Mouse (Mus musculus): ENCODE measurements around the gene Fosl1. TPM values are rescaled to one million over a fixed set of nuclear protein-coding genes. Genes with fewer than 3 reads are reported as not detected.

The Fosl1 gene
- polyA plus RNA-seq, 1 experiment from 2014 or later, result not detected

DNA sequence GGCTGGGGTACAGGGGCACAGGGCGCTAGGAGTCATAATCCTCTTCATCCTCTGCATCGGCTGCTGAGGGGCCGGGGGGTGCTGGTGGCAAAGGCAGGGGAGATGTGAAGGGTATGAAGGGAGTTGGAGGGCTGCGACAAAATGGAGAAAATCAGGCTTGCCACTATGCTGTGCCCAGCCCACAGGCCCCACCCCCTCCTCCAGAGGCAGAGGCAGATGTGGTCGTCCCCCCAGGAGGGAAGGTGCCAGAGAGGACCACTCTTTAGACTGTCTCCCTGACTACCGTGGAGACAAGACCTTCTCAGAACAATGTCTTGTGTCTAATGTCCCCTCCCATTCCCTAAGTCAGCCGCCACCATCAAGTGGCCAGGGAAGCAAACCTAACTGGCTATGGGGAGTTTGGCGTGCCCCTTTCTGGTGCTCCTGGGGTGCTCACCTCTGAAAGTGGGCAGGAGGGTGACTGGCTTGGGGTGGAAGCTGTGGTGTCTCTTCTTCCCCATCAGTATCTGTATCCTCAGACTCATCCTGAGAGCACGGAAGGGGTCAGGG lies 24.4 kb upstream of the Fosl1 start:
- Histone ChIP-seq H3K36me3 (ENCODE audit: control insufficient read depth, insufficient read depth, low read length) (peaks cover 11% of the 10 kb centered on the region), H3K27ac (ENCODE audit: low read depth, low read length) (no peak overlapping the region), H3K27me3 (replicated peaks; ENCODE audit: control insufficient read depth, insufficient read depth, low read length) (no peaks in the 10 kb centered on the region), H3K4me1 (ENCODE audit: control insufficient read depth, insufficient read depth, low read depth, low read length) (peaks cover 32% of the 10 kb centered on the region), H3K9ac (ENCODE audit: low read depth, low read length) (0 out of 2 replicates have a peak overlapping the region, but pooled peaks have one; percentile 2), H3K4me2 (ENCODE audit: low read length) (peak overlapping the region; percentile 88), H3K9me3 (ENCODE audit: control insufficient read depth, low read length) (no peaks in the 10 kb centered on the region), H3K4me3 (ENCODE audit: low read length) (no peak overlapping the region)
- no peak for ATAC-seq
- 62% methylated on average over 9 of the region's 9 CpGs for WGBS

DNA sequence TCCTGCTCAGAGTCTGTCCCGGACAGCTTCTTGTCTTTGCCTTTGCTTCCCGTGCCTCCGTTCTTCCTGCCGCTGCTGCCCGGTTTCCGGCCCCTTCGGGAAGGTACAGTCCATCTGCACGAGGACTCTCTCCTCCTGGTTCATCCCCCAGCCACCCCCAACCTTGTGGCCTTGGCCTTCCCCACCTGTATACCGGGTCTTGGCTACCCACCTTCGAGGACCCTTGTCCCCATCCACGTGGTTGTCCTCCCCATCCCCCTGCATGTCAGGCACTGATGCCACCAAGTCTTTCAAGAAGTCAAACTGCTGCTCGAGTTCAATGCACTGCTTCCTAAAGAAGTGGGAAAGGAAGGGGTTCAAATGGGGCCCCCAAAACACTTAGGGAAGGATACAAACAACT lies 23.8 kb upstream of the Fosl1 start:
- peak overlapping the region; percentile 88 for H3K4me2 ChIP-seq (ENCODE audit: low read length)
- H3K9ac ChIP-seq (ENCODE audit: low read depth, low read length), result peak overlapping the region; percentile 90
- peak overlapping the region; percentile 76 for H3K4me3 ChIP-seq (ENCODE audit: low read length)
- WGBS, result 71% methylated on average over 12 of the region's 12 CpGs
- H3K27me3 ChIP-seq (replicated peaks; ENCODE audit: control insufficient read depth, insufficient read depth, low read length), result no peaks in the 10 kb centered on the region
- peaks cover 11% of the 10 kb centered on the region for H3K36me3 ChIP-seq (ENCODE audit: control insufficient read depth, insufficient read depth, low read length)
- peak overlapping the region; percentile 92; the same call in 1 of the 2 replicates for H3K27ac ChIP-seq (ENCODE audit: low read depth, low read length)
- no peaks in the 10 kb centered on the region for H3K9me3 ChIP-seq (ENCODE audit: control insufficient read depth, low read length)
- H3K4me1 ChIP-seq (ENCODE audit: control insufficient read depth, insufficient read depth, low read depth, low read length), result peaks cover 32% of the 10 kb centered on the region
- ATAC-seq, result no peak

DNA sequence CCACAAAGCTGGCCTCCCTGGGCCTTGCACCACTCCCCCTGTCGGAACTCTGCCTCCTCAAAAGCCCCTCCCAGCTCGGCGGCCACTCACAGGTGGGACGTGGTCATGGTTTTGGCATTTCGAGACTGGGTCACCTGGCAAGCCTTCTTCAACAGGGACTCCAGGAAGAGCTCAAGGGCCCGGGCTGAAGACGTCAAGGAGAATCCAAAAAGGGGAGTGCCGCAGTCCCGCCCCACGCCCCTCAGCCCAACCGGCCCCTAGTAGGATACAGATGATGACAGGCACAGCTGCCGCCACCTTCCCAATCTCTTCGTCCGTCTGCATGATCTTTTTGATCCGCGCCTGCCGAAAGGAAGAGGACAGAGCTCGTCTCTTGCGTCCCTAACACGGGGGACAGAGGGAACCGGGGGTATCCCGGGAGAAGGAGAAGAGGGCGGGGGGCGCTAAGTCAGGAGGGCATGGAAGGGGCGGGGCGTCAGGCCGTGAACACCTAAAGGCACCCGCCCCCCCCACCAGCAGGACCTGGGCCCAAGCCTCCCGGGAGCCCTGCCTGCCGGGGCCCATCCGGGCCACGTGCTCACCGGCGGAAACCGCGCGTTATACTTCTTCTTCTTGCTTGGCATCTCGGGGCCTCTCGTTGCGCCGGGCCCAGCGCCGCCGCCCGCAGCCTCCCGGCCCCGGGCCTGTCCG lies 23.1 kb upstream of the Fosl1 start:
- peak overlapping the region; percentile 90 for H3K9ac ChIP-seq (ENCODE audit: low read depth, low read length)
- peak overlapping the region; percentile 76 for H3K4me3 ChIP-seq (ENCODE audit: low read length)
- 1% methylated on average over 41 of the region's 48 CpGs for WGBS
- peak overlapping the region; percentile 92 for H3K27ac ChIP-seq (ENCODE audit: low read depth, low read length)
- H3K36me3 ChIP-seq (ENCODE audit: control insufficient read depth, insufficient read depth, low read length), result peaks cover 11% of the 10 kb centered on the region
- no peaks in the 10 kb centered on the region for H3K9me3 ChIP-seq (ENCODE audit: control insufficient read depth, low read length)
- peak; percentile 62 for ATAC-seq
- H3K27me3 ChIP-seq (replicated peaks; ENCODE audit: control insufficient read depth, insufficient read depth, low read length), result no peaks in the 10 kb centered on the region
- H3K4me1 ChIP-seq (ENCODE audit: control insufficient read depth, insufficient read depth, low read depth, low read length), result peaks cover 32% of the 10 kb centered on the region
- peak overlapping the region; percentile 88 for H3K4me2 ChIP-seq (ENCODE audit: low read length)

DNA sequence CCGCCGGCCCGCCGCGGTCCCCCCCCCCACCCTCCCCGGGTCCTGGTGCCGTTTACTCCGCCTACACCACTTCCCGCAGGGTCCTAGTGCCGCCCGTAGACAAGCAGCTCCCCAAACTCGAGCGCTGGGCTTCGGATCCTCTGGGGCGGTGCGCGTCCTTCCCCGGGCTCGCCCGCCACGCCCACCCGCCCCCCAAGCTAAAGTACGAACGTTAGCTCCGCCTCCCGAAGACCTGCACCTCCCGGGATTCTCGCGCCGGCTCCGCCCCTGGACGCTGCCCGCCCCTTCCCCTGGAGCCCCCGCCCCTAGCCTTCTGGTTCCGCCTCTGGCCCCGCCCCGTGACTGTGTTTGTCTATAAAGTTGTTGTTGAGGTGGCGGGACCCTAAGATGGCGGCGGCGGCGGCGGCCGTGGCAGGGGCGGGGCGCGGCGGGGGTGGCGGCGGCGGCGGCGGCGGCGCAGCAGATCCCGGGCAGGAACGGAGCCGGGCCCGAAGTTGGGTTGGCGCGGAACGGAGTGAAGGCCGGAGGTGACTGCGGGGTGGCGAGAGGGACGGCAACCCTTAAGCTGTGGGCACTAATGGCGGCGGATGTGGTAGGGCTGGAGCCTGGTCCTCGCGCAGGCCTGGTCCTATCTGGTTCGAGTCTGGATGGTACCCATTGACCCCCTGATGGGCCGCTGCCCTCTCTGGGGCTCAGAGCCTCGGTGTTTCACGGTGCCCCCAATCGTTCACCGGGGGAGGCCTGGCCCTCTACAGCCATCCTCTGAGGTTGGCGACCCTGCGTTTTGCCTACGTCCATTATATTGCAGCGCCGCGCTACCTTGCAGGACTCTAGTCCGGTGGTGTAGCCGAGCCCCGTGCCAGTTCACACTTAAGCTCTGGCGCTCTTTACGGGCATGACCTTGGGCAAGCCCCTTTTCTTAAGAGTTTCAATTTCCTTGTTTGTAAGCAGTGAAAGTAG lies 22.3 kb upstream of the Fosl1 start, which contains the start of the genes Drap1 and AI837181:
Gene Drap1, minus strand, starts transcription at position 198 of the 960 bp plus-strand sequence.
Gene AI837181, plus strand, starts transcription at position 363 of the 960 bp plus-strand sequence.
- H3K36me3 ChIP-seq (ENCODE audit: control insufficient read depth, insufficient read depth, low read length), result peaks cover 10% of the 10 kb centered on the region
- peak within 1 kb of the TSS; percentile 92 for H3K27ac ChIP-seq (ENCODE audit: low read depth, low read length)
- H3K27me3 ChIP-seq (replicated peaks; ENCODE audit: control insufficient read depth, insufficient read depth, low read length), result no peaks in the 10 kb centered on the region
- peak within 1 kb of the TSS; percentile 88 for H3K4me2 ChIP-seq (ENCODE audit: low read length)
- H3K4me1 ChIP-seq (ENCODE audit: control insufficient read depth, insufficient read depth, low read depth, low read length), result peaks cover 35% of the 10 kb centered on the region
- H3K9me3 ChIP-seq (ENCODE audit: control insufficient read depth, low read length), result no peaks in the 10 kb centered on the region
- H3K9ac ChIP-seq (ENCODE audit: low read depth, low read length), result peak within 1 kb of the TSS; percentile 92
- peak; percentile 94 for ATAC-seq
- H3K4me3 ChIP-seq (ENCODE audit: low read length), result peak within 1 kb of the TSS; percentile 76
- WGBS, result under 1% methylated on average over 78 of the region's 87 CpGs

DNA sequence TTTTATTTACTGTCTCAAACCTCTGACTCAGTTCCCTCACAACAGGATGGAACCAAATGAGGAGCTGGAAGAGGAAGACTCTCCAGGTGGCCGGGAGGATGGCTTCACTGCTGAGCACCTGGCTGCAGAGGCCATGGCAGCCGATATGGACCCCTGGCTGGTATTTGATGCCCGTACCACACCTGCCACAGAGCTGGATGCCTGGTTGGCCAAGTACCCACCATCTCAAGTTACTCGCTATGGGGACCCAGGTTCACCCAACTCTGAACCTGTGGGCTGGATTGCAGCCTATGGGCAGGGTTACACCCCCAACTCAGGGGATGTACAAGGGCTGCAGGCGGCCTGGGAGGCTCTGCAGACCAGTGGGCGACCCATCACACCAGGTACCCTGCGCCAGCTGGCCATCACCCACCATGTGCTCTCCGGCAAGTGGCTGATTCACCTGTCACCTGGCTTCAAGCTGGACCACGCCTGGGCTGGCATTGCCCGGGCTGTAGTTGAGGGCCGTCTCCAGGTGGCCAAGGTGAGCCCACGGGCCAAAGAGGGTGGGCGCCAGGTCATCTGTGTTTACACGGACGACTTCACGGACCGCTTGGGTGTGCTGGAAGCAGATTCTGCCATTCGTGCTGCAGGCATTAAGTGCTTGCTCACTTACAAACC lies 21.3 kb upstream of the Fosl1 start:
- H3K27ac ChIP-seq (ENCODE audit: low read depth, low read length), result peak overlapping the region; percentile 89
- H3K4me2 ChIP-seq (ENCODE audit: low read length), result peak overlapping the region; percentile 80
- H3K9me3 ChIP-seq (ENCODE audit: control insufficient read depth, low read length), result no peaks in the 10 kb centered on the region
- WGBS, result 92% methylated on average over 17 of the region's 18 CpGs
- peaks cover 3% of the 10 kb centered on the region; the same call in 1 of the 2 replicates for H3K36me3 ChIP-seq (ENCODE audit: control insufficient read depth, insufficient read depth, low read length)
- H3K9ac ChIP-seq (ENCODE audit: low read depth, low read length), result peak overlapping the region; percentile 92
- H3K4me3 ChIP-seq (ENCODE audit: low read length), result peak overlapping the region; percentile 76
- H3K27me3 ChIP-seq (replicated peaks; ENCODE audit: control insufficient read depth, insufficient read depth, low read length), result no peaks in the 10 kb centered on the region
- ATAC-seq, result no peak
- H3K4me1 ChIP-seq (ENCODE audit: control insufficient read depth, insufficient read depth, low read depth, low read length), result peaks cover 35% of the 10 kb centered on the region

DNA sequence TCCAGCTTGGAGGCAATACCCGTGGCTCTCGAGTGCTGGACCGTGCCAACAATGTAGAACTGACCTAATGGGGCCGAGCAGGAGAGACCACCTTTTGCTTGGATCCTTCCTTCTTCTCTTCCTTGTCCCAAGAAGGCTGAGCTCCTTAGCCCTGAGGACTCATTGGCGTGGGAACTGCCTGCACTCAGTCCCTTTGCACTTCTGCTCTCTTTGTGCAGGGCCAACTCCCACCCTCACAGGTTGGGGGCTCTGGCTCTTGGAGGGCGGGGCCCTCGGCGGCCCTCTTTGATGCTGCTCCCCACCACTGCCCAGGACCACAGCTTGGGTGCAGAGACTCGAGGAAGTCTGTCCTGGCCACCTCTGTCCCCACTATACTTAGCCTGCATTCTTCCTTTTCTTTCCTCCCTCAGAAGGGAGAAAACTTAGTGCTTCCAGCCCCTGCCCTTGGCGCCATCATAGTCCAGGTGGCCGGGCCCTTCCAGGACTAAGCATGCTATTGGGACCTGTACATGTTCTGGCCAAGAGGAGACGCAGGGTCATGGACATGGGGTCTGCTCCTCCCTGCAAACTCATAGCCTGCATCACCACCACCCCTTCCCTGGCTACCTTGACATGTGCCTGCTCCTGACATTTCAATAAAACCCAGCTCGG lies 20.6 kb upstream of the Fosl1 start:
- Histone ChIP-seq H3K4me3 (ENCODE audit: low read length) (no peak overlapping the region), H3K36me3 (ENCODE audit: control insufficient read depth, insufficient read depth, low read length) (peaks cover 3% of the 10 kb centered on the region; the same call in 1 of the 2 replicates), H3K4me1 (ENCODE audit: control insufficient read depth, insufficient read depth, low read depth, low read length) (peaks cover 34% of the 10 kb centered on the region), H3K9me3 (ENCODE audit: control insufficient read depth, low read length) (no peaks in the 10 kb centered on the region), H3K27me3 (replicated peaks; ENCODE audit: control insufficient read depth, insufficient read depth, low read length) (no peaks in the 10 kb centered on the region; the same call in 1 of the 2 replicates), H3K4me2 (ENCODE audit: low read length) (no peak overlapping the region), H3K9ac (ENCODE audit: low read depth, low read length) (0 out of 2 replicates have a peak overlapping the region, but pooled peaks have one; percentile 10), H3K27ac (ENCODE audit: low read depth, low read length) (no peak overlapping the region)
- no peak for ATAC-seq
- WGBS, result 92% methylated on average over 13 of the region's 13 CpGs

DNA sequence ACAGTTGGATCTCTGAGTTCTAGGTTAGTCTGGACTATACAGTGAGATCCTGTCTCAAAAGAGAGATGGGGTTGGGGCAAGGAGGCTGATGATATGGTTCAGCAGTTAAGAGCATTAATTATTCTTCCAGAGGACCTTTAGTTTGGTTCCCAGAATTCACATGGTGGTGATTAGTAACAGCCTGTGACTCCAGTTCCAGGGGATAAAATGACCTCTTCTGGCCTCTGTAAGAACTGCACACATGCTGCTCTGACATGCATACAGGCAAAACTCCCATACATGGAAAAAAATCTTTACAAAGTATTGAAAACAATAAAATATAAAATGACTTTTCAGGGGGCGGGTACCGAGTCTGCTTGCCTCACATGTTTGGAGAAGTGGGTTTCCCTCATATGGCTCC lies 19.3 kb upstream of the Fosl1 start:
- Histone ChIP-seq H3K4me1 (ENCODE audit: control insufficient read depth, insufficient read depth, low read depth, low read length) (peaks cover 25% of the 10 kb centered on the region), H3K36me3 (ENCODE audit: control insufficient read depth, insufficient read depth, low read length) (no peaks in the 10 kb centered on the region), H3K27me3 (replicated peaks; ENCODE audit: control insufficient read depth, insufficient read depth, low read length) (no peaks in the 10 kb centered on the region; the same call in 1 of the 2 replicates), H3K9ac (ENCODE audit: low read depth, low read length) (no peak overlapping the region), H3K4me3 (ENCODE audit: low read length) (no peak overlapping the region), H3K9me3 (ENCODE audit: control insufficient read depth, low read length) (no peaks in the 10 kb centered on the region), H3K4me2 (ENCODE audit: low read length) (no peak overlapping the region), H3K27ac (ENCODE audit: low read depth, low read length) (no peak overlapping the region)
- no peak for ATAC-seq
- 89% methylated on average over 2 of the region's 2 CpGs for WGBS

DNA sequence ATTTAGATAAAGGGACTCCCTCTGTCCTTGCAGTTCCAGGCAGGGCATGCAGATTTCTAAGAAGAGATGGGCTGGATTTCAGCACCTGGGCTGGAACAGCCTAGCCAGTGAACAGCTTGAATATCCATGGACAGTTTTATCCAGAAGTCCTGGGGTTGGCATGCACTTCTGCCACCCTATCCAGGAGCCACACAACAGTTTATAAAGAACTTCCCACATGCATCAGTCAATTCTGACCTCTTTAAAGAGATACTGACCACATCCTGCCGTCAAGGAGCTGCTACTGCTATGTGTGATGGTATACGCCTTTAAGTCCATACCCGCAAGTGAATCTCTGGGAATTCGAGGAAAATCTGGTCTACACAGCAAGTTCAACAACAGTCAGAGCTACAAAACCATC lies 18.1 kb upstream of the Fosl1 start:
- Histone ChIP-seq H3K9ac (ENCODE audit: low read depth, low read length) (no peak overlapping the region), H3K27me3 (replicated peaks; ENCODE audit: control insufficient read depth, insufficient read depth, low read length) (no peaks in the 10 kb centered on the region; the same call in 1 of the 2 replicates), H3K9me3 (ENCODE audit: control insufficient read depth, low read length) (no peaks in the 10 kb centered on the region), H3K4me1 (ENCODE audit: control insufficient read depth, insufficient read depth, low read depth, low read length) (peaks cover 25% of the 10 kb centered on the region), H3K36me3 (ENCODE audit: control insufficient read depth, insufficient read depth, low read length) (no peaks in the 10 kb centered on the region), H3K4me3 (ENCODE audit: low read length) (no peak overlapping the region), H3K4me2 (ENCODE audit: low read length) (no peak overlapping the region), H3K27ac (ENCODE audit: low read depth, low read length) (no peak overlapping the region)
- ATAC-seq, result no peak
- WGBS, result 86% methylated on average over 4 of the region's 4 CpGs
